Mouse (Mus musculus) limb, embryonic 15.5 days (tissue): ENCODE results near the gene Edf1. TPM values are rescaled to one million over a fixed set of nuclear protein-coding genes. Genes with fewer than 3 reads are reported as not detected.
"Not testable (repeated sequence)": the region's sequence is repeated elsewhere in the genome, so short reads cannot be mapped to it uniquely, and the experiment has no call there.

Experiments used
- ATAC-seq: fragments of 200-750 bp; cut with Nextera tagmentation; 2 replicates; pipeline ENCODE4 v1.8.0; 2017; ENCODE audit warnings: low read depth, moderate TSS enrichment; ENCODE audit not compliant: insufficient number of reproducible peaks, low FRiP score, low TSS enrichment
- H3K27ac ChIP-seq: fragments of 300-500 bp; sonication (generic); 2 replicates; pipeline ENCODE4 v1.5.1; 2015; ENCODE audit warnings: moderate library complexity, mild to moderate bottlenecking, inconsistent platforms
- H3K27me3 ChIP-seq: fragments of 300-500 bp; sonication (generic); 2 replicates; pipeline ENCODE4 v1.6.1; 2015; ENCODE audit warnings: inconsistent platforms
- H3K36me3 ChIP-seq: fragments of 300-500 bp; sonication (generic); 2 replicates; pipeline ENCODE4 v1.6.1; 2015; ENCODE audit warnings: inconsistent platforms
- H3K4me1 ChIP-seq: fragments of 300-500 bp; sonication (generic); 2 replicates; pipeline ENCODE4 v1.6.1; 2015; ENCODE audit warnings: inconsistent platforms
- H3K4me2 ChIP-seq: fragments of 300-500 bp; sonication (generic); 2 replicates; pipeline ENCODE4 v1.6.1; 2015; ENCODE audit warnings: mild to moderate bottlenecking, inconsistent platforms
- H3K4me3 ChIP-seq: fragments of 300-500 bp; sonication (generic); 2 replicates; pipeline ENCODE4 v1.5.1; 2015; ENCODE audit warnings: mild to moderate bottlenecking, inconsistent platforms
- H3K9ac ChIP-seq: fragments of 300-500 bp; sonication (generic); 2 replicates; pipeline ENCODE4 v1.6.1; 2015; ENCODE audit warnings: inconsistent platforms
- H3K9me3 ChIP-seq: fragments of 300-500 bp; sonication (generic); 2 replicates; pipeline ENCODE4 v1.6.1; 2016; ENCODE audit warnings: inconsistent platforms
- WGBS: fragments of 180-500 bp; shearing (Covaris S2); methylation state at CpG from one replicate; pipeline ENCODE4 v1.1.7; 2015; 5-methylcytosine and 5-hydroxymethylcytosine counted together
- polyA plus RNA-seq: library from polyadenylated mRNA; unstranded; fragments of >200 nt; fragmentation: Nextera tagmentation; extraction: Ambion mirVana; gene quantifications from 2 replicates; pipeline ENCODE4 v1.2.1, GENCODE M21; 2015

Edf1 gene
- polyA plus RNA-seq, 1 experiment from 2014 or later = 388 TPM

DNA sequence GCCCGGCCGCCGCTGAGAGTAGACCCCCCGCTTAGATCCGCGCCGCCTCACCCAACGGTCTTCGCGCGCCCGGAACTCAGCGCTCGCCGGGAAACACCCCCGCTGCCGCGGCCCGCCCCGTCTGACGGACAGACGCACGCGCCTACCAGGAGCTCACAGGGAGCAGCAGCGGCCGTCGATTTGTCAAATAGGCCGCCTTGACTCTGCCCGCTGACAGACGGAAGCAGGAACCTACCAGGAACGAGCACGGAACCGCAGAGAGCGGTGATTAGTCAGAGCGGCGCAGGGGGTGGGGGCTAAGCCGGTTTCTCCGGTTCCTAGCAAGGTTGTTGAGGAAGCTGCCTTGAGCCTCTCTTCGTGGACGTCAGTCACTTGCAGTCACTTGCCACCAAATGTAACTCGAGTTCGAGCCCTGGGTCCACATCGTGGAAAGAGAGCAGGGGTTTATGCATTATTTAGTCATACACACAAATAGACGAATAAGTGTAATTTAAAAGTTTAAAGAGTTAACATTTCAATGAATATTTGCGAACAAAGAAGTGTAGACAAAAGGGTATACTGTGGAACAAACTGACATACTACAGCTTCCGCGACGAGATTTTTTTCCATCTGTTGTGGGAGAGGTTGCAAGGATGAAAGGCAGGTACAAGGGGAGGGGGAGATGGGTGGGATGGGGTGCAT lies 10.7 kb upstream of the Edf1 start, which contains the start of gene Traf2:
Traf2 (minus strand) TSS at position 130 of the 681 bp plus-strand sequence.
- 4% methylated on average over 44 of the region's 48 CpGs for WGBS

GRCm38 (mm10) chr2:25549021-25549991 lies 8.3 kb upstream of the Edf1 start:
- peaks cover 19% of the 10 kb centered on the region for H3K4me1 ChIP-seq
- ATAC-seq = no peak
- no peaks in the 10 kb centered on the region for H3K27me3 ChIP-seq
- H3K4me2 ChIP-seq = no peak overlapping the region
- H3K27ac ChIP-seq = no peak overlapping the region
- no peak overlapping the region for H3K9ac ChIP-seq
- no peaks in the 10 kb centered on the region for H3K9me3 ChIP-seq
- no peak overlapping the region for H3K4me3 ChIP-seq
- WGBS = 61% methylated on average over 9 of the region's 9 CpGs
- H3K36me3 ChIP-seq = 0 out of 2 replicates have a peak, but pooled peaks cover 3% of the 10 kb centered on the region

More for the DNA sequence above, 10.7 kb upstream of the Edf1 start, which contains the start of gene Traf2:
- H3K9me3 ChIP-seq = no peaks in the 10 kb centered on the region
- H3K27ac ChIP-seq = peak within 1 kb of the TSS; percentile 76
- H3K4me2 ChIP-seq = peak within 1 kb of the TSS; percentile 63
- peak within 1 kb of the TSS; percentile 77 for H3K4me3 ChIP-seq
- peaks cover 19% of the 10 kb centered on the region for H3K4me1 ChIP-seq
- no peaks in the 10 kb centered on the region for H3K27me3 ChIP-seq
- 0 out of 2 replicates have a peak, but pooled peaks cover 3% of the 10 kb centered on the region for H3K36me3 ChIP-seq
- ATAC-seq = peak; percentile 100
- H3K9ac ChIP-seq = peak within 1 kb of the TSS; percentile 70

GRCm38 (mm10) chr2:25551186-25551585 lies 6.5 kb upstream of the Edf1 start:
- Histone ChIP-seq H3K36me3 (no peaks in the 10 kb centered on the region), H3K27ac (no peak overlapping the region), H3K27me3 (no peaks in the 10 kb centered on the region), H3K4me1 (peaks cover 4% of the 10 kb centered on the region; the same call in 1 of the 2 replicates), H3K4me3 (no peak overlapping the region), H3K9me3 (no peaks in the 10 kb centered on the region), H3K9ac (no peak overlapping the region), H3K4me2 (no peak overlapping the region)
- WGBS = 35% methylated on average over 5 of the region's 5 CpGs
- no peak for ATAC-seq

GRCm38 (mm10) chr2:25553171-25553786 lies 4.4 kb upstream of the Edf1 start:
- peaks cover 12% of the 10 kb centered on the region; the same call in 1 of the 2 replicates for H3K4me1 ChIP-seq
- H3K4me3 ChIP-seq, H3K4me2 ChIP-seq, H3K9me3 ChIP-seq, H3K9ac ChIP-seq, H3K36me3 ChIP-seq, H3K27ac ChIP-seq, H3K27me3 ChIP-seq, ATAC-seq: not testable (repeated sequence)
- 90% methylated on average over 4 of the region's 4 CpGs for whole genome bisulfite sequencing

GRCm38 (mm10) chr2:25555479-25555878 lies 2.2 kb upstream of the Edf1 start:
- not testable (repeated sequence) for H3K4me2 ChIP-seq, H3K27ac ChIP-seq, H3K27me3 ChIP-seq, H3K9ac ChIP-seq, H3K36me3 ChIP-seq, H3K9me3 ChIP-seq, H3K4me3 ChIP-seq, ATAC-seq
- 54% methylated on average over 2 of the region's 2 CpGs for WGBS
- peaks cover 28% of the 10 kb centered on the region for H3K4me1 ChIP-seq

- no peaks in the 10 kb centered on the region for H3K27me3 ChIP-seq
These were observed 1.4 kb upstream of the Edf1 start for GRCm38 (mm10) chr2:25556296-25556695.

DNA sequence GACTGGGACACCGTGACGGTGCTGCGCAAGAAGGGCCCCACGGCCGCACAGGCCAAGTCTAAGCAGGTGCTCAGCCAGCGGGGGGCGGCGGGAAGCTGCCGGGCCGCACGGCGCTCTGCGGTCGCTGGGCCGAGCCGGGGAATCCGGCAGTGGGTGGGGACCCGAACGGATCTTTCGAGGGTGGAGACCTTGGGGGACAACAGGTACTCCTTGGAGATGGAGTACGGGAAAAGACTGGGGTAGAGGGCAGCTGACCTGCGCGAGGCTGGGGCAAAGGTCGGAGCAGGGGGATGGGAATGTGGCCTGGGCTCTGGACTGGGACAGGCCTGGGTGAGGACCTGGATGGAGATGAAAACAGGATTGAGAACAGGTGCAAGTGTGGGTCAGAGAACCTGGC lies 315 bp downstream of the Edf1 start:
- under 1% methylated on average over 24 of the region's 24 CpGs for WGBS
- H3K4me1 ChIP-seq = peaks cover 31% of the 10 kb centered on the region

More at GRCm38 (mm10) chr2:25556296-25556695, 1.4 kb upstream of the Edf1 start:
- Histone ChIP-seq H3K9me3 (no peaks in the 10 kb centered on the region), H3K4me2 (no peak overlapping the region), H3K9ac (no peak overlapping the region), H3K36me3 (peaks cover 18% of the 10 kb centered on the region), H3K4me3 (no peak overlapping the region), H3K27ac (no peak overlapping the region), H3K4me1 (peaks cover 31% of the 10 kb centered on the region)
- 57% methylated on average over 1 of the region's 1 CpGs for WGBS
- no peak for ATAC-seq

GRCm38 (mm10) chr2:25558774-25559173 lies 1.1 kb downstream of the Edf1 start:
- H3K27ac ChIP-seq = peak overlapping the region; percentile 80; the same call in 1 of the 2 replicates
- peak overlapping the region; percentile 99 for H3K4me3 ChIP-seq
- H3K36me3 ChIP-seq = peaks cover 43% of the 10 kb centered on the region
- peak overlapping the region; percentile 83 for H3K4me2 ChIP-seq
- ATAC-seq = no peak
- peaks cover 31% of the 10 kb centered on the region for H3K4me1 ChIP-seq
- H3K27me3 ChIP-seq = no peaks in the 10 kb centered on the region
- 42% methylated on average over 6 of the region's 6 CpGs for WGBS
- peak overlapping the region; percentile 94 for H3K9ac ChIP-seq
- H3K9me3 ChIP-seq = no peaks in the 10 kb centered on the region

More for the DNA sequence above, 315 bp downstream of the Edf1 start:
- Histone ChIP-seq H3K9me3 (no peaks in the 10 kb centered on the region), H3K4me3 (peak overlapping the region; percentile 99), H3K4me2 (peak overlapping the region; percentile 83), H3K27me3 (no peaks in the 10 kb centered on the region), H3K36me3 (peaks cover 35% of the 10 kb centered on the region), H3K27ac (peak overlapping the region; percentile 80), H3K9ac (peak overlapping the region; percentile 94)
- peak; percentile 11 for ATAC-seq

DNA sequence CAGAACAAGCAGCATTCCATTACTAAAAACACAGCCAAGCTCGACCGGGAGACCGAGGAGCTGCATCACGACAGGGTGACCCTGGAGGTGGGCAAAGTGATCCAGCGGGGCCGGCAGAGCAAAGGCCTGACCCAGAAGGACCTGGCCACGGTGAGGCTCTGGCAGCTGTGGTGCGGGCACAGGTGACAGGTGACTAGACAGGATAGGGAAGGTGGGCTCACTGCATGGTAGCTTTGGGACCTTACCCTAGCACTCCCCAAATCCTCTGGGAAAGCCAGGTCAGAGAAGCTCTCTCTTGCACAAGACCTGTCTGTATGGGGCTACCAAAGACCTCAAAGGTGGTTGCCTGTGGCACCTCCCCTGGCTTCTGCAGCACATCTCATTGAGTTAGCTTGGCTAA lies 2.9 kb downstream of the Edf1 start:
- WGBS = 76% methylated on average over 8 of the region's 8 CpGs
- Histone ChIP-seq H3K27ac (no peak overlapping the region), H3K9ac (no peak overlapping the region), H3K4me1 (peaks cover 31% of the 10 kb centered on the region), H3K4me3 (no peak overlapping the region), H3K27me3 (no peaks in the 10 kb centered on the region), H3K9me3 (no peaks in the 10 kb centered on the region), H3K4me2 (no peak overlapping the region), H3K36me3 (peaks cover 60% of the 10 kb centered on the region)
- no peak for ATAC-seq

DNA sequence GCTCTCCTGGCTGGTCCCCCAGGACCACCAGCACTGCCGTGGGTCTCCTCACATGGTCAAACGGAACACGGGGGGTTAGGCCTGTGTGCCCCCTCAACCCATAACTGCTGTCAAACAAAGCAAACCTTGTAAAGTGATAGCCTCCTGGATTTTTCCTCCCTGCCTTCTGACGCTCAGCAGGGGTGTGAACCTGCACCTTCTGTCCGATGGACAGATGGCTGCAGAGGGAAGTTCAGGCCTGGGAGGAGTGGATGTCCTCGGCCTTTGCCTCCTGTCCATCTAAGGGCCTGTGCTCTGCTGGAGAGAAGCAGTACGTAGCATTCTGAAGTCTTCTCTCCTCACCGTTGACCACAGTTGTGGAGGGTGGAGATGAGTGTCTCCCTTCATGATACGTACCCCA lies 4.3 kb downstream of the Edf1 start:
- Histone ChIP-seq H3K9ac (no peak overlapping the region), H3K4me1 (peaks cover 23% of the 10 kb centered on the region), H3K9me3 (no peaks in the 10 kb centered on the region), H3K4me3 (no peak overlapping the region), H3K4me2 (no peak overlapping the region), H3K27me3 (no peaks in the 10 kb centered on the region), H3K36me3 (peaks cover 74% of the 10 kb centered on the region), H3K27ac (no peak overlapping the region)
- 83% methylated on average over 9 of the region's 9 CpGs for WGBS
- ATAC-seq = no peak

- Histone ChIP-seq H3K9me3 (no peaks in the 10 kb centered on the region), H3K4me3 (no peak overlapping the region)
- 88% methylated on average over 8 of the region's 8 CpGs for WGBS
These were observed 8.1 kb downstream of the Edf1 start for GRCm38 (mm10) chr2:25565741-25566140.

More at GRCm38 (mm10) chr2:25565741-25566140, 8.1 kb downstream of the Edf1 start:
- H3K9ac ChIP-seq = no peak overlapping the region
- no peaks in the 10 kb centered on the region for H3K27me3 ChIP-seq
- H3K4me1 ChIP-seq = 0 out of 2 replicates have a peak, but pooled peaks cover under 1% of the 10 kb centered on the region
- peaks cover 94% of the 10 kb centered on the region for H3K36me3 ChIP-seq
- H3K27ac ChIP-seq = no peak overlapping the region
- H3K4me2 ChIP-seq = no peak overlapping the region
- ATAC-seq = no peak
